Mouse (Mus musculus) embryo, embryonic 10 days (tissue): ENCODE results near the gene Sertad1.
"Not testable (repeated sequence)": the region's sequence is repeated elsewhere in the genome, so short reads cannot be mapped to it uniquely, and the experiment has no call there.

ENCODE experiments used
- DNase-seq: peaks from one replicate; pipeline ENCODE4 v3.0.0-alpha.2; 2015; ENCODE audit warnings: low spot score

The Sertad1 gene

DNA sequence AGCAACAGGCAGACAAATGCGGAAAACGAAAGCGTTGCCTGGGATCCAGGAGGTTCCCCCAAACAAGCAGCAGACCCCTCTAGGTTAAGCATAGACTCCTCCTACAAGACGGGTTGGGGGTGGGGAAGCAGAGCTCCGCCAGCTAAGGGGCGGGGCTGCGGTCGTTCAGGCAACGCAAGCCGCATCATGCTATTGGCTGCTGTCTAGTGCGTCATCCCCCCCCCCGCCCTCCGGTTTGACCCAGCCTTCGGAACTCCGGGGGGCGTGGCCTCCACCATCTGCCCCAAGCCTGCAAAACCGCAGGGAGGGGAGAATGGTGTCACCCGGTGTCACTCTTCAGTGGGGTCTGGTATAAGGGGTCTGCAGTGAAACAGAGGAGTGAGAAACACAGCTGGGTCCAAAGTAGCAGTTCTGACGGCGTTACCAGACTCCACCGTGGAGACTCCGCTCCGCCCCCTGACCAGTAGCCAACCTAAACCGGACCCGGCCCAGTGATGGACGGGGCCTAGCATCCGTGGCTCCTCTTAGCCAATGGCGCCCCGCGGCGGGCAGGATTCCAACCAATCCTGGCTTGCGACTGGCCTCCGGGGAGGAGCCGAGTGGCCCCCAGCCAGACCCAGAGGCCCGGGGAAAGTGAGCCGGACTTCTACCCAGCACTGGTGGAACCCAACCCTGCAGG is 13.4 kb upstream of the Sertad1 start, which contains the start of gene Sertad3:
TSS of gene Sertad3 (plus strand) at position 613 of the 679 bp plus-strand sequence.
- DNase-seq: peak; percentile 98

DNA sequence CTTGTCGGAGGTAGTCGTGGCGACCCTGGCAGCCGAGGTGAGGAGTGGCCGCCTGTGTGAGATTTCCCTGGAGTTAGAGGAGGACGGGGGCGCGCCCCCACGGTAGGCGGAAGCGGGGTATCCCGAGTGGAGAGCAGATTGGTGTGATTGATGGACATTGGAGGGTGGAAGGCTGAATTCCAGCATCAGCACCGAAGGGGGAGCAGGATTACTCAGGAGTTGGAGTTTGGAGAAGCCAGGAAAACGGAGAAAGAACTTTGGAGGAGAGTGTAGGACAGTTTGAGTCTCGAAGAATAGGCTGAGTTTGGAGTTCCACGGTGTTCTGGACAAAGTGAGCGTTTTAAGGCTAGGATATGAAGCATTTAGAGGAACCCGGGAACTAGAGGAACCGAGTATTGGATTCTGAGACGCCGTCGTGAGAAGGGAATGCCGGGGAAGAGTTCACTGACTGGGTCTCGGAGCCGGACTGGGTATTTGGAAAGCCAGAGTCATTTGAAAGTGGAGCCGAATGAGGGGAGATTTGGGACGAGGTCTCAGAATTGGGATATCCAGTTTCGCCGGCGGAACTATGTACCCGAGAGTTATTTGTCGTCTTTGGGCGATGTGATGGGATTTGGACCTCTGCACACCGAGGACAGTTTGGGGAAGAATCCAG is 12.7 kb upstream of the Sertad1 start:
- DNase-seq: no peak

DNA sequence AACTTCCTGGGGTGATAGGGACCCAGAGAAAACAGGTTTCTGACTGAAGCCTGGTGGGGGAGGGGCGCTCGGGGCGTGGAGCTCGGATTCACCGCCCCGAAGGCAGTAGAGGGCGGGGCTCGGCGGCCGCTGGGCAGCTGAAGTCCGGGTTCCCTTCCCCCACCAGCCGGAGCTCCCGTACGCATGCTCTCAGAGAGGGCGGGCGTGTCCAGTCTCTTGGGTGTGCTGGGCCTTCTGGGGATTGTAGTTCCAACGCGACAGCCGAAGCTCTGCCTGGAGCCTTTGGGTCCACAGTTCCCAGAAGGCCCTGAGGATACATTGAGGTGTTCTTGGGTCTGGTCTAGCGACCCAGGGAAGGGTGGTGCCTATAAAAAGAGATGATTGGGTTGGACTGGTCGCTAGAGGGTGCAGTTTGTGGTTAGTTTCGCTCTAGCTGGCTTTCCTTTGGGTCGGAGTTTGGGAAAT is 12.2 kb upstream of the Sertad1 start:
- peak; percentile 99 for DNase-seq

DNA sequence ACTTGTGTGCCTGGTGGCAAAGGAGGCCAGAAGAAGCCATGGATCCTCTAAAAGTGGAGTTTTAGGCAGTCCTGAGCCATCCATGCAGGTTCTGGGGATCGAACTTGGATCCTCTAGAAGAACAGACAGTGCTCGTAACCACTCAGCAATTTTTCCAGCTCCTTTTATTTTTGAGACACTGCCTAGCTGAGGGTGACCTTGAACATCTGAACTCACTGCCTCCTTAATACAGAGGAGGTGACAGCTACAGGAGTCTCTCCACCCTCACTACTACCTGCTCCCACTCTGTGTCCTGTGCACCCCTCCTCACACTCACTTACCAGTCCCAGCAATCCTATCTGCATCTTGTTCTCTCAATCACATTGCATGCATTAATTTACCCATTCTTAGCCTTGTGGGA is 11.1 kb upstream of the Sertad1 start:
- no peak for DNase-seq

DNA sequence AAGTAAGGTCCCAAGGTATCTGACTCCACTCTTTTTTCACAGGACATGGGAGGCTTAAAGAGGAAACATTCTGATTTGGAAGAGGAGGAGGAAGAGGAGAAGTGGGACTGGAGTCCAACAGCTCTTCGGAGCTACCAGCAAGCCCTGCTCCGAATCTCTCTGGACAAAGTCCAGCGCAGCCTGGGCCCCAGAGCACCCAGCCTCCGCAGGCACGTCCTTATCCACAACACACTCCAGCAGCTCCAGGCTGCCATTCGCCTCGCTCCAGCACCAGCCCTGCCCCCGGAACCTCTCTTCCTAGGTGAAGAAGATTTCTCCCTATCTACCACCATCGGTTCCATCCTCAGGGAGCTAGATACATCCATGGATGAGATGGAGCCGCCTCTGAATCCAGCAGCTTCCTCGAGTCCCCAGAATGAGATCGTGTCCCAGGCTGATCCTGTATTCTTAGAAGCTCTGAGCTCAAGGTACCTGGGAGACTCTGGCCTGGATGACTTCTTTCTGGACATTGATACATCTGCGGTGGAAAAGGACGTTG is 10.5 kb upstream of the Sertad1 start:
- no peak for DNase-seq

DNA sequence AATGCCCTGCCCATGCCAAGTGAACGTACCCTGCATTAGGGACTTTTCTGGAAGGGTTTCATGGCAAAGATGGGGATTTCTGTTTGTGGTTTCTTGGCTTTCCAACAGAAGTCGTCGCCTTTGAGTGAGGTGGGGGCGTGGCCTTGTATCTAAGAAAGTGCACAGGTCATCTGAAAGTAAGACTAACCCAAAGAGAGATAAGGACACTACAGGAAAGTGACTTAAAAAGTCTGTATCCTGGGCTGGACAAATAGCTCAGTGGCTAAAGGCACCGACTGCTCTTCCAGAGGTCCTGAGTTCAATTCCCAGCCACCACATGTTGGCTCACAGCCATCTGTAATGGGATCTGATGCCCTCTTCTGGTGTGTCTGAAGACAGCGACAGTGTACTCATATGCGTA is 8.1 kb upstream of the Sertad1 start:
- DNase-seq: no peak

DNA sequence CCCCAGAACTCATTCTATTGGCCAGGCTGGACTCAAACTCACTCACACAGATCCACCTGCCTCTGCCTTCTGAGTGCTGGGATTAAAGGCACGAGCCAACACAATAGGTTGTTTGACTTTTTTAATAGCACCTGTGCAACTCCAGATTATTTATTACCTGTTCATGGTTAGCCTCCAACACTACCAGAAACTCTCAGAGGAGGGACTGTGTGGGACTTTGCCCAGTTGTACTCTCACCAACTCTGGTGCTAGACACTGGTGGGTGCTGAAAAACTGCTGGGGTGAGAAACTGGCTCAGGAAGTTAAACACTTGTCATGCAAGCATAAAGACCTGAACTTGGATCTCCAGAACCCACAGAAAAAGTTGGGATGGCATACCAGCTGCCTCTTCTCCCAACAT is 7.0 kb upstream of the Sertad1 start:
- no peak for DNase-seq

DNA sequence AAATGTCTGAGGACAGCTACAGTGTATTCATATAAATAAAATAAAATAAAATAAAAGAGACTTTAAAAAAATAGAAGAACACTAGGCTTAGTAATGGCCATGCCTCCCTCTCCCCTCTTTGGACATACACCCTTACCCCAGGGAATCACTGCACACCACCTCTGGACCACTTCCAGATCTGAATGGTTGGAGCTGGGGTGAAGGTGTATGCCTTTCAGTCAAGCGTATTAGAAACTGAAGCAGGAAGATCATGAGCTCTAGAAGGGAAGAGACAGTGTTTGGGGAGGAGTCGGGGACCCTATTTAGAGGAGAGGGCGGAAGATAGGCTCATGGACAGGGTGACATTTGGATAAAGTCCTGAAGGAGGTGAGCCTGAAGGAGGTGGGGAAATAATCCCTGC is 6.2 kb upstream of the Sertad1 start:
- no peak for DNase-seq

DNA sequence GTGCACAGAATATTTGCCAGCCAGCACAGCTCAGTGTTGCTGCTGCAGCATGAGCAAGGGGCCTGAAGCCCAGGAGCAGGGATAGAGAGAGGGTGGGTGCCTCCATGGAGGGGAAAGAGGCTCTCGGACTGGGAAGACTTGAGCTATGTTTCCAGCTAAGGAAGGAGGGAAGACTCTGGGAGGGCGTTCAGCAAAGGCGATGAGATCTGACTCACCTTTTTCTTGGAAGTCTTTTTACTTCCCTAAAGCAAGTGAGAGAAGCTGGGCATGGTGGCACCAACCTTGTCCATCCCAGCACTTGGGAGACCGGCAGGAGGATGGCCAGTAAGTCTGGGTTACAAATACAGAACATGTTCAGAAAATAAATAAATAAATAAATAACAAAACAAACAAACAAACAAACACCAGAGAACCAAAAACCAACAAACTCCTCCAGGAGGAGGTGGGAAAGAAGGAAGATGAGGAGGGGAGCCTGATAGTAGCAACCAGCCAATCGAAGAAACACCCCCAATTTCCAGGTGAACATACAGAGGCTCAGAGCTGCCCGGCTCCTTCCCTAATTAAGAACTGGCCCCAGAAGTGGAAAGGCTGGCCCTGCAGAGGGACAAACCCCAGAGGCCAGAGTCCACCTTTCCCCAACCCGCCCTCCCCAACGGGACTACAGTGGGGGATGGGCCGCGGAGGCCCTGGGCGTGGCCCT is 5.6 kb upstream of the Sertad1 start:
- no peak for DNase-seq

DNA sequence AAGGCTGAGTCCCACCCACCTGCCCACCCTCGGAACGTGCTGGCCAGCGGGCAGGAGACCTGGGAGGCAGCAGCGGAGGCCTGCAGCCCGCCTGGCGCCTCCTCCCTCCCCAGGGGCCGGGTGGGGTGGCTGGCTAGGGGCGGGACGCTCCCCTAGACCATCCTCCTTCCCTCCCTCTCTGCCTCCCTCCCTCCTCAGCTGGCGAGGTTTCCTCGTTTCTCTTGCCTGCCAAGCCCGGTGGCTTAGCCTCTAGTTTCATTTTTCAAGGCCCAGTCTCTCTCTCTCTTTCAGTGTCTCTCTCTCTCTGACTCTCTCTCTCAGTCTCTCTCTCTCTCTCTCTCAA is 5.1 kb upstream of the Sertad1 start:
- peak; percentile 85 for DNase-seq

DNA sequence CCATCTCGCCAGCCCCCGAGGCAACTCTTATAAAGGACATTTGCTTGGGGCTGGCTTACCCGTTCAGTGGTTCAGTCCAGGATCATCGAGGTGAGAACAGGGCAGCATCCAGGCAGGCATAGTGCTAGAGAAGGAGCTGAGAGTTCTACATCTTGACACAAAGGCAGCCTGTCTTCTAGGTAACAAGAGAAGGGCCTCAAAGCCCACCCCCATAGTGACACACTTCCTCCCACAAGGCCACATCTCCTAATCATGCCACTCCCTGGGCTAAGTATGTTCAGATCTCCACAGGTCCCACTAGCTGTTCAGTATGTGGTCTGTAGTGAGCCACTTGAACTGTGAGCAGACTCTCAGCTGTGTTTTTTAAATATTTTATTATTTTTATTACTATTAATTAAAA is 2.9 kb upstream of the Sertad1 start:
- DNase-seq: no peak

DNA sequence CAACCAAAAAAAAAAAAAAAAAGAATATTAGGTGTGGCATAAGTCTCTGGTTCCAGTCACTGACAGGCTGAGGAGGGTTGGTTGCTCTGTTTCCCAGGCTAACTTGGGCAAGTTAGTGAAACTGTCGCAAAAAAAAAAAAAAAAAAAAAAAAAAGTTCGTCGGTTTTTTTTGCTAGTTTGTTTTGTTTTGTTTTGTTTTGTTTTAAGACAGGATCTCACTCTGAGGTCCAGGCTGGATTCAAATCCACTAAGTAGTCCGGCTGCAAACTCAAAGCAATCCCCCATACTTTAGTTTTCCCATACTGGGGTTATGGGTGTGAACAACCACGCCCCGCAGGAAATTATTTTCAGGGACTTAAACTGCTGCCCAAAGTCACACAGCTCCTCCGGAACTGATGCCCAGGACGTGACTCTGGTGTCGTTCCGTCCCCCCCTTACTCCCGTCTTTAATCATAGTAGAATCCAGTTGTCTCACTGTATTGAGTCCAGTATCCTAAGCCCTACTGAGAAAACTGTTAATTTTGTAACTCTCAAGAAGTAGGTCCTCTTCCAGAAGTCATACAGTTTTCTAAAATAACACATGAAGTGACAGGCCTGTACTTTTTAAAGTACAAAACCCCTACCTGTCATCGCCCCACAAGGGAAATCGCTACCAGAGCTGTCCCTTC is 474 bp upstream of the Sertad1 start:
- no peak for DNase-seq

DNA sequence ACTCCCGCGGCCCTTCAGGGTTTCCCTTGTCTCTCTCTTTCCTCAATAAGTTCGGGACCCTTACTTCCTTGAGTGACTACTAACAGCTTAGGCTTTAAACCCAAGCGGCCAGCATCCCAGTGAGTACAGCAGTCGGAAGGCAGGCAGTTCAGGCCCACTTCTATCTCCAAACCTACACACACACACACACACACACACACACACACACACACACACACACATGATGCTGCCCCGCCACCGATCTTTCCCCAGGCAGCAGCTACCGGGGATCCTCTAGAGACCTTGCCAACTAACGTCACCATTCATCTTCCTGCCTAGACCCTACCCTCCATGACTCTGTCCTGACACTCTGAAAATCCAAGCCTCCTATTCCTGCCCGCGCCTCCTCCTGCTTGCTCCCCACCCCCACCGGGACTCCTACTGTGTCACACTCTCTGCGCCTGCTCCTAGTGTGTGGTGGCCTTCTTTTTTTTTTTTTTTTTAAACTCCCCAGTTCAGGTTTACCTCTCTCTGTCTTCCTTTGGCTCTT is 1.1 kb downstream of the Sertad1 start:
- DNase-seq: peak; percentile 43

DNA sequence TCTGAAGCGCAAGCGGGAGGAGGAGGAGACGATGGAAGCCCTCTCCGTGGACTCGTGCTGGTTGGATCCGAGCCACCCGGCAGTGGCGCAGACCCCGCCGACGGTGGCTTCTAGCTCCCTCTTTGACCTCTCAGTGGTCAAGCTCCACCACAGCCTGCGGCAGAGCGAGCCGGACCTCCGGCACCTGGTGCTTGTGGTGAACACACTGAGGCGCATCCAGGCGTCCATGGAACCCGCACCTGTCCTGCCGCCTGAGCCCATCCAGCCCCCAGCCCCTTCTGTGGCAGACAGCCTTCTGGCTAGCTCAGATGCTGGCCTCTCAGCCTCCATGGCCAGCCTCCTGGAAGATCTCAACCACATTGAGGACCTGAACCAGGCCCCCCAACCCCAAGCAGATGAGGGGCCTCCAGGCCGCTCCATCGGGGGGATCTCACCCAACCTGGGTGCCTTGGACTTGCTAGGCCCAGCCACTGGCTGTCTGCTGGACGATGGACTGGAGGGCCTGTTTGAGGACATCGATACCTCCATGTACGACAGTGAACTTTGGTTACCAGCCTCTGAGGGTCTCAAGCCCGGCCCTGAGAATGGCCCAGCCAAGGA is 2.7 kb downstream of the Sertad1 start:
- DNase-seq: no peak

DNA sequence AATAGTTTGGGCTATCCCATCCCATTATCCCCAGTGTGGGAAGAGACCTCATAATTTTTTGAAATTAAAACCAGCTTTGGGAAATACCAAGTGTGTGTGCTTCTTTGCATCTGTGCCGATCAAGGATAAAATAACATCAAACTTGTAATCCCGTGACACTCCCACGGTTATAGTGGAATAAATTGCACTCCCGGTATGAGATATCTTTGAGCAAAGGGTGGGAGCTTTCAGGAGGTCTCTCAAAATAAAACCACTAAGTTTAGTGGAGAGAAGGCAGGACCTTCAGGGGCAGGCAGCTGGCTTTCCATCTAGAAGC is 3.5 kb downstream of the Sertad1 start:
- no peak for DNase-seq

DNA sequence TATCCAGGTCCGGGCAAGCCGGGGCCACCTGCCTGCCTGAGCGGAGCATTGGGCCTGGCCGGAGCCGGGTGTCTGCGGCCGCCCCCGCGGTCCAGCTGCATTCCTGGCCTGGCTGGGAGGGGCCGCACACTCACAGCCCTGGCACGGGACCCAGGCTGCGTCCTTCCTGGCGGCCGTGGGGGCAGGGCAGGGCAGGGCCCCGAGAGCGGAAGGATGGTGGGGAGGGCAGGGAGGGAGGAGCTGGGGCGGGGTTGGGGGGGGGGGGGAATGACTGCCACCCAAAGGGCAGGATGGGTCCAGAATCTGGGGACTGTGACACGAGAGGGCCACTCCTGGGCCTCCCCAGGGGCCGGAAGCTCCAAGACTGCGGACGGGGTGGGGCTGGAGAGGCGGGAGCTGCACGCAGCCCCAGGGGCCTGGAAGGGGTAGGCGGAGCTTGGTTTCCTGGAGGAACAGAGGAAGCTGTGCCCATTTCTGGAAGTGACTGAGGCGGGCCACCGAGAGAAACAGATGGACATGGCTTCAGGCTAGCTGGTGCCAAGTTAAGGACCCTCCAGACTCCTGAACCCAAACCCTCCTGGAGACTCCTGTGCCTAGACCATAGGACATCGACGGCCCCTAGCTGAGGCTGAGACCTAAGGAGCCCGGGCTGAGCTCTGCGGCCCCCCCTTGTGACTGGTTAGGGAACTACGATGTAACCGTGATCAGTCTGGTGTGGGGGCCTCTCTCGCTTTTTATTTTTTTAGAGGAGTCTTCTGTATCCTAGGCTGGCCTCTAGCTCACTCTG is 4.0 kb downstream of the Sertad1 start:
- DNase-seq: peak; percentile 86

DNA sequence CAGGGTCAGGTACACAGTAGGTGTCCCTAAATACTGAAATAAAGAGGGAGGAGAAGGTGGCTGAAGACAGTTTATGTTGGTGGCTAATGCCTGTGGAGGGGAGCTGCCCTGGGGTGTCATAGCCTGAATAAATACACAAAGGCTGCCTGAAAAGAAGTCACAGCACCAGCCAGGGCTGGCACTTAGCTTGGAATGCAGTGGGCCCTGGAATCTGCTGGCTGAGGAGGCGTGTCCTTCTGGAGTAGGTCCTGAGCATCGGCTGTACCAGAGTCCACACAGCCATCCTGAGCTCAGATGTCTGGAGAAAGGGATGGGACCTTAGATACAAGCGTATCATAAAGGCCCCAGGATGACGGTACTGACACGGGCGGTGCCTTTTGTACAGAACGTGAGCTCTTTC is 5.1 kb downstream of the Sertad1 start:
- no peak for DNase-seq

DNA sequence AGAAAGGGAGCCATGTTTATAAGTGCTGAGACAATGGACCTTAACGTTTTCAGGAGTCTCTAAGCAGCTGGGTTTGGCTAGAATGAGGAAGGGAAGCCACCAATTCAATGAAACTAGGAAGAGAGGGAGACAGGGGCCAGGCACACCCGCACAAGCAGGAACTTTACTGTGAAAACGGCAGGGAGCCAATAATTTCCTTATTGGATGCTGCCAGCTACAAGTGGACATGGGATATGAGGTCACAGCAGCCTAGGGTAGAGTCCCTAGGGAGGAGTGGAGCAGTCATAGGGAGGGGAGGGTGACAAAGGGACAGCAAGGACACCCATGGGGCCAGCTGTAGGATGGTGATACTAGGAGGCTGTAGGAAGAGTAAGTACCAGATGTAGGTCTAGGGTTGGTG is 6.3 kb downstream of the Sertad1 start:
- DNase-seq: no peak

DNA sequence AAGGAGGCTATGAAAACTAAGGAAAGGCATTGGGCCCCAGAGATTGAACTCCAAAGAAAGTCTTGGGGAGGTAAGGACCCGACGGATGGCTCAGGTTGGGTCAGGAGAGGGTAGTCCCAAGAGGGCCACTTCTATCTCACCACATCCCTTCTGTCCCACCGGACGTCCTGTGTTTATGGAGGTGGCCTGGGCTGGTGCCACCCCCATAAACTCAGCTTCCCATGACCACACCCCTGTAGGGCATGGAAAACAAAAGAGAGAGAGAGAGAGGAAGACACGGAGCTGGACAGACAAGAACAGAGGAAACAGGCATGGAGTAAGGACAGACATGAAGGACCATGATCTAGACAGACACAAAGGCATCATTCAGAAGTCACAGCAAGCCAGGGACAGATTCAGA is 6.7 kb downstream of the Sertad1 start:
- no peak for DNase-seq

DNA sequence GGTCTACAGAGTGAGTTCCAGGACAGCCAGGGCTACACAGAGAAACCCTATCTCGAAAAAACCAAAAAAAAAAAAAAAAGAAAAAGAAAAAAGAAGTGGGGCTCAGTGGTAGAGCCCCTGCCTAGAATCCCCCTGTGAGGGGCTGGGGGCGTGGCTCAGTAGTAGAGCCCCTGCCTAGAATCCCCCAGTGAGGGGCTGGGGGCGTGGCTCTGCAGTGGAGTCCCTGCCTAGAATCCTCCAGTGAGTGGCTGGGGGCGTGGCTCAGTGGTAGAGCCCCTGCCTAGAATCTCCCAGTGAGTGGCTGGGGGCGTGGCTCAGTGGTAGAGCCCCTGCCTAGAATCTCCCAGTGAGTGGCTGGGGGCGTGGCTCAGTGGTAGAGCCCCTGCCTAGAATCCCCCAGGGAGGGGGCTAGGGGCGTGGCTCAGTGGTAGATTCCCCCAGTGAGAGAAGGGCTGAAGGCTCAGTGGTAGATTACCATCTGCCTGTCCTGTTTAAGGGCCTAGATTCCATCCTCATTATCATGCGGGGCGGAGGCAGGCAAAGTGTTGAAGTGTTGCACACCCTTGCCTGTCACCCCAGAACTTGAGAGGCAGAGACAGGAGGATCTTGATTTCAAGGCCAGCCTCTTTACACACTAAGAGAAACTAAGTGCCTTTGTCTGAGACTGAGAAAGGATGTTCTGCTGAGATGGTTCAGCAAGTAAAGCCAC is 8.1 kb downstream of the Sertad1 start:
- DNase-seq: not testable (repeated sequence)

DNA sequence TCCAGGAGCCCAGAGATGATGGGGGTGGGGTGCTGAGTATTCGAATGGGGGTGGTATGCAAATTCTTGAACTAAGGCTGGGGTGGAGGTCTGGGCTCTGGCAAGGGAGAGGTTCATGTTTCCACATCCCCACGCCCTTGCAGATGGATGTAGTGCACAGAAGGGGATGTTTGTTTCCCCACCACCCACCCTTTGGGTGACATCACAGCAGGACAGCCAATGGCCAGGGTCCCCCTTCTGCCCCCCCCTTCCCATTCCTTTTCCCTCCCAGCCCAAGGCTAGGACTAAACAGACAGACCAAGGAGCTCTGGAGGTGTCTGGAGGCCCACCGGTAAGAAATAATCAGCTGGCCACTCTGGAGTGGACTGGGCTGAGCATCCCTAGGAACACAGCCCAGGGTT is 12.3 kb downstream of the Sertad1 start, which contains the start of gene Prx:
TSS of gene Prx (plus strand) at position 289 of the 400 bp plus-strand sequence.
- no peak for DNase-seq
